Mouse (Mus musculus) MEL (cell line): ENCODE results near the gene Aldh3b1. TPM values are rescaled to one million over a fixed set of nuclear protein-coding genes. Genes with fewer than 3 reads are reported as not detected.
"Not testable (repeated sequence)": the region's sequence is repeated elsewhere in the genome, so short reads cannot be mapped to it uniquely, and the experiment has no call there.

Experiments used
- DNase-seq: peaks from one replicate; pipeline ENCODE4 v3.0.0; 2011; ENCODE audit warnings: low read depth, low spot score
- H3K27ac ChIP-seq: 2 replicates; pipeline ENCODE4 v1.5.1; 2012; ENCODE audit warnings: low read depth, mild to moderate bottlenecking, control low read depth, low read length, moderate library complexity; ENCODE audit not compliant: control insufficient read depth
- H3K27me3 ChIP-seq, 2 experiments: fragments of 150-350 bp in 1 of 2; sonication (generic) in 1 of 2; 2 replicates each; pipeline ENCODE4 v1.6.1; 2012; ENCODE audit warnings: low read length in 2 of 2, mild to moderate bottlenecking in 2 of 2, improper control_type of control experiment in 1 of 2, moderate library complexity in 1 of 2; ENCODE audit not compliant: insufficient read depth in 2 of 2, control insufficient read depth in 1 of 2
- H3K36me3 ChIP-seq, 2 experiments: 2 replicates each; pipeline ENCODE4 v1.6.1; 2012 to 2014; ENCODE audit warnings: low read length in 2 of 2, improper control_type of control experiment in 1 of 2, inconsistent platforms in 1 of 2, mild to moderate bottlenecking in 1 of 2; ENCODE audit not compliant: insufficient read depth in 2 of 2, control insufficient read depth in 1 of 2
- H3K4me1 ChIP-seq, 2 experiments: fragments of 150-350 bp in 1 of 2; sonication (generic) in 1 of 2; 2 replicates each; pipeline ENCODE4 v1.6.1; 2012; ENCODE audit warnings: low read length in 2 of 2, improper control_type of control experiment in 1 of 2, mild to moderate bottlenecking in 1 of 2; ENCODE audit not compliant: insufficient read depth in 2 of 2, control insufficient read depth in 1 of 2
- H3K4me3 ChIP-seq, 2 experiments: fragments of 150-350 bp in 1 of 2; sonication (generic) in 1 of 2; 2 replicates each; pipeline ENCODE4 v1.5.1; 2012; ENCODE audit warnings: low read depth in 2 of 2, low read length in 2 of 2, mild to moderate bottlenecking in 2 of 2, moderate library complexity in 2 of 2, control low read depth in 1 of 2, improper control_type of control experiment in 1 of 2; ENCODE audit not compliant: control insufficient read depth in 1 of 2, insufficient read depth in 1 of 2
- H3K79me2 ChIP-seq: 2 replicates; pipeline ENCODE4 v1.6.1; 2012; ENCODE audit warnings: mild to moderate bottlenecking, low read length, moderate library complexity; ENCODE audit not compliant: control insufficient read depth, poor library complexity, insufficient read depth
- H3K9ac ChIP-seq: 2 replicates; pipeline ENCODE4 v1.6.1; 2012; ENCODE audit warnings: low read depth, mild to moderate bottlenecking, control low read depth, low read length, moderate library complexity; ENCODE audit not compliant: control insufficient read depth, poor library complexity, severe bottlenecking
- H3K9me3 ChIP-seq: fragments of 150-350 bp; sonication (generic); replicated peaks from 2 replicates; pipeline ENCODE4 v1.6.1; 2012; ENCODE audit warnings: mild to moderate bottlenecking, low read length, improper control_type of control experiment, moderate library complexity; ENCODE audit not compliant: insufficient read depth
- CHD1 ChIP-seq: IDR thresholded peaks from 2 replicates; pipeline ENCODE4 v1.6.1; 2012; ENCODE audit warnings: low read depth, mild to moderate bottlenecking, inconsistent platforms, low read length, improper control_type of control experiment
- CHD2 ChIP-seq: IDR thresholded peaks from 2 replicates; pipeline ENCODE4 v1.6.1; 2011; ENCODE audit warnings: low read length, improper control_type of control experiment
- ELF1 ChIP-seq: IDR thresholded peaks from 2 replicates; pipeline ENCODE4 v1.6.1; 2014; ENCODE audit warnings: low read depth, mild to moderate bottlenecking, inconsistent platforms, low read length, improper control_type of control experiment, moderate library complexity
- EP300 ChIP-seq, 2 experiments: IDR thresholded peaks; 2 replicates each; pipeline ENCODE4 v1.6.1; 2011; ENCODE audit warnings: improper control_type of control experiment in 2 of 2, low read length in 2 of 2, low read depth in 1 of 2, mild to moderate bottlenecking in 1 of 2
- ETS1 ChIP-seq: IDR thresholded peaks from 2 replicates; pipeline ENCODE4 v1.6.1; 2012; ENCODE audit warnings: low read depth, mild to moderate bottlenecking, inconsistent platforms, low read length, improper control_type of control experiment, moderate library complexity
- GABPA ChIP-seq: IDR thresholded peaks from 2 replicates; pipeline ENCODE4 v1.6.1; 2012; ENCODE audit warnings: low read depth, mild to moderate bottlenecking, inconsistent platforms, low read length, improper control_type of control experiment, moderate library complexity
- GATA1 ChIP-seq: IDR thresholded peaks from 2 replicates; pipeline ENCODE4 v1.6.1; 2011; ENCODE audit warnings: low read depth, low read length, improper control_type of control experiment
- HCFC1 ChIP-seq: IDR thresholded peaks from 2 replicates; pipeline ENCODE4 v1.6.1; 2012; ENCODE audit warnings: low read depth, mild to moderate bottlenecking, inconsistent platforms, low read length, improper control_type of control experiment, moderate library complexity
- MAX ChIP-seq: IDR thresholded peaks from 2 replicates; pipeline ENCODE4 v1.6.1; 2011; ENCODE audit warnings: low read length, improper control_type of control experiment
- MYC ChIP-seq: IDR thresholded peaks from 2 replicates; pipeline ENCODE4 v1.6.1; 2011; ENCODE audit warnings: low read depth, mild to moderate bottlenecking, low read length, improper control_type of control experiment, moderate library complexity
- NELFE ChIP-seq: IDR thresholded peaks from 2 replicates; pipeline ENCODE4 v1.6.1; 2011; ENCODE audit warnings: low read depth, low read length, improper control_type of control experiment
- NRF1 ChIP-seq: IDR thresholded peaks from 2 replicates; pipeline ENCODE4 v1.6.1; 2014; ENCODE audit warnings: low read depth, mild to moderate bottlenecking, inconsistent platforms, low read length, improper control_type of control experiment, moderate library complexity; ENCODE audit not compliant: poor library complexity, insufficient read depth, severe bottlenecking
- POLR2A ChIP-seq, 2 experiments: IDR thresholded peaks; 2 replicates each; pipeline ENCODE4 v1.6.1; 2011 to 2012; ENCODE audit warnings: low read length in 2 of 2, mild to moderate bottlenecking in 2 of 2, control low read depth in 1 of 2, improper control_type of control experiment in 1 of 2, low read depth in 1 of 2, moderate library complexity in 1 of 2; ENCODE audit not compliant: control insufficient read depth in 1 of 2, insufficient read depth in 1 of 2, poor library complexity in 1 of 2
- RCOR1 ChIP-seq: IDR thresholded peaks from 2 replicates; pipeline ENCODE4 v1.6.1; 2012; ENCODE audit warnings: low read depth, mild to moderate bottlenecking, inconsistent platforms, low read length, improper control_type of control experiment
- ZKSCAN1 ChIP-seq: IDR thresholded peaks from 2 replicates; pipeline ENCODE4 v1.6.1; 2012; ENCODE audit warnings: low read depth, mild to moderate bottlenecking, inconsistent platforms, low read length, improper control_type of control experiment, moderate library complexity
- ZMIZ1 ChIP-seq: IDR thresholded peaks from 2 replicates; pipeline ENCODE4 v1.6.1; 2012; ENCODE audit warnings: low read depth, mild to moderate bottlenecking, inconsistent platforms, low read length, improper control_type of control experiment, moderate library complexity
- polyA plus RNA-seq, 2 experiments: library from polyadenylated mRNA; stranded (reverse) in 1 of 2; unstranded in 1 of 2; fragments of >175 nt in 1 of 2; fragments of >200 nt in 1 of 2; gene quantifications; 2 replicates each; pipeline versions ENCODE4 v1.2.1 to v1.2.4; 2012; ENCODE audit warnings: low replicate concordance in 2 of 2, low read depth in 1 of 2; ENCODE audit not compliant: insufficient read length in 2 of 2, insufficient read depth in 1 of 2, missing spikeins in 1 of 2
- total RNA-seq: library from RNA; depleted of rRNA; stranded (reverse); fragments of 300-350 nt; gene quantifications from 2 replicates; pipeline ENCODE4 v1.2.3, GENCODE M21; 2012; rRNA removed

The Aldh3b1 gene
- total RNA-seq: 0.07 and 0.08 TPM in 2 replicates
- polyA plus RNA-seq: under 1 TPM in 1 of 2 experiments, not detected in 1; 0.10 TPM

DNA sequence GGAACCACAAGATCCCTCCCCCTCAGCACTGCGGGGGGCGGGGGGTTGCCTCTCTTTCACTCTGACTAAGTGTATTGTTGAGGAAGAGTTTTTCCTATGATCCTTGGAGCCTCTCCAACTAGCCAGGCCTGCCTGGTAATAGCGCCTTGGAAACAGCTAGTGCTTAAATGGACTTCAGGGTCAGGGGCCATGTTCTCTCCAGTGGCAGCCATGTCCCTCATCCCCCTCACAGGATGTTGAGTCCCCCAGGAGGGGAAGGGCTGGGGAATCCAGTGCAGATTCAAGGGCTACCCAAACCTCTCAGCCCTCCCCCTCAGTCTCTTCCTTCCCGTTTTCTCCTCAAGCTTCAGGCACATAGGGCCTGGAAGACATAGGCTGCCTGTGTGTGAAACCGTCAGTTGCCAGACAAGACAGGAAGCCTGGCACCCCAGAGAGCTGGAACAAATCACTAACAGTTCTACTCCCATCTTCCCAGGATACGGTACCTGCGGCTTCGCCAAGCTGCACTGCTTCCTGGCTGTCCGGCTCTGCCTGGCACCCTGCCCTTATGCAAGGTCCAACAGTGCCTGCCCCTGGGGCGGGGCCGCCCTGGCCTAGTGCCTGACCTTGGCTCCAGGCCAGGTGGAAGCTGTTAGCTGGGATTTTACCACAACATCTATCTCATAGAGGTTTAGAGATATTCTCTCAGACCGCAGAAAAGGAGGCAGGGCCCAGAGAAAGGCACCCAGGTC lies at the start of gene Aldh3b1:
Gene Aldh3b1, minus strand, starts transcription at position 598 of the 731 bp plus-strand sequence.
- peaks cover 0 to 18% of the 10 kb centered on the region in 2 experiments; a peak in 2 of 4 replicates for H3K4me1 ChIP-seq
- H3K27ac ChIP-seq: no peak within 1 kb of the TSS
- DNase-seq: peak; percentile 60
- H3K9ac ChIP-seq: no peak within 1 kb of the TSS
- peaks cover 0 to 2% of the 10 kb centered on the region in 2 experiments; a peak in 1 of 4 replicates for H3K36me3 ChIP-seq
- TF ChIP-seq RCOR1: peak; percentile 95
- TF ChIP-seq CHD1: no peak
- no peaks in the 10 kb centered on the region; a peak in 1 of 4 replicates for H3K27me3 ChIP-seq
- no peaks in the 10 kb centered on the region for H3K9me3 ChIP-seq
- H3K4me3 ChIP-seq: no peak within 1 kb of the TSS
- H3K79me2 ChIP-seq: no peaks in the 10 kb centered on the region

DNA sequence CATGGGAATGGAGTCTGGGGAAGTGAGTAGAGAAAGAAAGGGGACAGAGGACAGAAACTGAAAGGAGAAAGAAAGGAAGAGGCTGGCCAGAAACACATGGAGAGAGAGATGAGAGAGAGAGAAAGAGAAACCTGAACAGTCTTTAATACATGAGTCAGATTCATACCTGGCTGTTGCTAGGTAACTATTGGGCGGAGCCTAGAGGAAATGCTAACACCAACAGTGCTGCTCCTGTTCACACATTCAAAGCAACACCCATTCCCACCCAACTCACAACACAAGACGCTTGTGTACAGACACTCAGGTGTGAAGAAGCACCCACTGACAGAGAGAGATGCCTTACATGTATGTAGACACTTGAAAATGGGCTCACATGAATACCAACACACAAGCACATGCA lies 46.3 kb upstream of the Aldh3b1 start:
- Histone ChIP-seq H3K4me1 (no peaks in the 10 kb centered on the region), H3K9me3 (no peaks in the 10 kb centered on the region), H3K9ac (no peak overlapping the region), H3K27ac (no peak overlapping the region), H3K27me3 (peaks cover 0 to 2% of the 10 kb centered on the region in 2 experiments; a peak in 2 of 4 replicates), H3K36me3 (no peaks in the 10 kb centered on the region), H3K4me3 (no peak overlapping the region), H3K79me2 (no peaks in the 10 kb centered on the region)
- no peak for DNase-seq
- no peak for TF ChIP-seq POLR2A (IDR thresholded peaks at IDR 0.05; ENCODE audit: control insufficient read depth in 1 of 2, insufficient read depth in 1 of 2, low read depth in 1 of 2, low read length in 2 of 2, poor library complexity in 1 of 2)
- no peak for TF ChIP-seq ZMIZ1
- TF ChIP-seq ETS1: no peak
- no peak for TF ChIP-seq HCFC1
- TF ChIP-seq GABPA: no peak
- TF ChIP-seq CHD2: no peak
- no peak for TF ChIP-seq MAX
- TF ChIP-seq NELFE: no peak
- no peak for TF ChIP-seq ELF1
- TF ChIP-seq NRF1: no peak
- no peak for TF ChIP-seq RCOR1
- TF ChIP-seq ZKSCAN1: no peak
- no peak for TF ChIP-seq MYC
- no peak for TF ChIP-seq EP300 (IDR thresholded peaks at IDR 0.05; ENCODE audit: low read depth in 1 of 2, low read length in 2 of 2)
- no peak for TF ChIP-seq GATA1

DNA sequence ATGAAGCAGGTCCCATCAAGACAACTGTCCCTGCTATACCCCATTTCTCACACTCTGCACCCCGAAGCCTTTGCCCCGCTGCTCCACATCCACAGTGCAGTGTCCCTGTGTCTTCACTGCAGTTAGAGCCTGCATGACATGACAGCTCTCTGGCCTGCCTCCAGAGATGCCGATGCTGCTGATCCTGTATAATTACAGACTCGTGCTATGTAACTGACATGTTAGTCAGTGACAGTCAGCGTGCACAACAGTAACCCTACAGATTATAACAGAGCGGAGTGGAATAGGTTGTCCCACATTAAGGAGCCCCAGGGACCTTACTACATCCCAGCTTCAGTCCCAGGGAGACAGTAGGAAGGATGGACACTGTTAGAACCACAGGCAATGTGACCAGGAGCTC lies 45.0 kb upstream of the Aldh3b1 start:
- not testable (repeated sequence) for H3K79me2 ChIP-seq, H3K36me3 ChIP-seq, H3K9ac ChIP-seq, H3K9me3 ChIP-seq, H3K4me3 ChIP-seq, H3K4me1 ChIP-seq, H3K27ac ChIP-seq, DNase-seq, H3K27me3 ChIP-seq
